Mouse (Mus musculus) stomach, embryonic 16.5 days (tissue): ENCODE results near the gene Ica1l. TPM values are rescaled to one million over a fixed set of nuclear protein-coding genes. Genes with fewer than 3 reads are reported as not detected.

Source experiments
- ATAC-seq: fragments of 200-750 bp; cut with Nextera tagmentation; 2 replicates; pipeline ENCODE4 v1.8.0; 2017; ENCODE audit warnings: moderate number of reproducible peaks, moderate TSS enrichment; ENCODE audit not compliant: insufficient read depth, low FRiP score
- H3K27ac ChIP-seq: fragments of 300-500 bp; sonication (generic); 2 replicates; pipeline ENCODE4 v1.5.1; 2014; ENCODE audit warnings: low read length
- H3K27me3 ChIP-seq: fragments of 300-500 bp; sonication (generic); 2 replicates; pipeline ENCODE4 v1.6.1; 2014; ENCODE audit warnings: low read length, control low read depth, mixed read lengths; ENCODE audit not compliant: control insufficient read depth, insufficient read depth
- H3K36me3 ChIP-seq: fragments of 300-500 bp; sonication (generic); 2 replicates; pipeline ENCODE4 v1.6.1; 2014; ENCODE audit warnings: low read length; ENCODE audit not compliant: control insufficient read depth, insufficient read depth
- H3K4me1 ChIP-seq: fragments of 300-500 bp; sonication (generic); 2 replicates; pipeline ENCODE4 v1.6.1; 2014; ENCODE audit warnings: low read length, control low read depth, mixed read lengths; ENCODE audit not compliant: control insufficient read depth, insufficient read depth
- H3K4me2 ChIP-seq: fragments of 300-500 bp; sonication (generic); 2 replicates; pipeline ENCODE4 v1.6.1; 2014; ENCODE audit warnings: low read depth, low read length, mixed read lengths
- H3K4me3 ChIP-seq: fragments of 300-500 bp; sonication (generic); replicated peaks from 2 replicates; pipeline ENCODE4 v1.5.1; 2014; ENCODE audit warnings: mild to moderate bottlenecking, low read length
- H3K9ac ChIP-seq: fragments of 300-500 bp; sonication (generic); 2 replicates; pipeline ENCODE4 v1.6.1; 2014; ENCODE audit warnings: low read length
- H3K9me3 ChIP-seq: fragments of 300-500 bp; sonication (generic); replicated peaks from 2 replicates; pipeline ENCODE4 v1.6.1; 2016; ENCODE audit warnings: low read length, control low read depth; ENCODE audit not compliant: control insufficient read depth
- WGBS: fragments of 180-500 bp; shearing (Covaris S2); extraction: QIAGEN DNeasy Blood & Tissue Kit; methylation state at CpG from one replicate; pipeline ENCODE4 v1.1.7; 2014; 5-methylcytosine and 5-hydroxymethylcytosine counted together
- polyA plus RNA-seq: library from polyadenylated mRNA; unstranded; fragments of >200 nt; fragmentation: Nextera tagmentation; extraction: Ambion mirVana; gene quantifications from 2 replicates; pipeline ENCODE4 v1.2.1, GENCODE M21; 2015

Gene Ica1l
- polyA plus RNA-seq, 1 experiment from 2014 or later, result 1.3 TPM

DNA sequence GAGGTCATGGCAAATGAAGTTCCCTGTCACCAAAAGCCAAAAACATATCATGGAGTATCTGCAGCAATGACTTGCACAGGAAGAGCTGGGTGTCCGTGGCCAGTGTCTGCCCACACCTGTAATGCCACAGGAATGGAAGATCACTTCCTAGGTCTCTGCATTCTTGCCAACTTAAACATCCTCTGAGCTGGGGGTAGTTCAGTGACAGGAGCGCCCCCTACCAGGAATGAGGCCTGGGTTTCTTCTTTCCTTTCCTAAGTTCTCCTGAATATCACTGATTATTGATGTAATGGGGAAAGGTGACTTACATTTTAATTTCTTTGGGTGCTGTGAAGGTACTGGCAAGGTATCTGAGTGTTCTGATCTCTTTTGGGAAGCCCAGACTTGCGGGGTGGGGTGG, 47.3 kb downstream of the Ica1l start:
- 47% methylated on average over 3 of the region's 3 CpGs for WGBS
- Histone ChIP-seq H3K9me3 (no peaks in the 10 kb centered on the region), H3K4me3 (no peak overlapping the region), H3K27ac (no peak overlapping the region), H3K4me2 (no peak overlapping the region), H3K27me3 (no peaks in the 10 kb centered on the region), H3K9ac (no peak overlapping the region), H3K4me1 (peaks cover 4% of the 10 kb centered on the region; the same call in 1 of the 2 replicates), H3K36me3 (no peaks in the 10 kb centered on the region)
- ATAC-seq, result no peak

DNA sequence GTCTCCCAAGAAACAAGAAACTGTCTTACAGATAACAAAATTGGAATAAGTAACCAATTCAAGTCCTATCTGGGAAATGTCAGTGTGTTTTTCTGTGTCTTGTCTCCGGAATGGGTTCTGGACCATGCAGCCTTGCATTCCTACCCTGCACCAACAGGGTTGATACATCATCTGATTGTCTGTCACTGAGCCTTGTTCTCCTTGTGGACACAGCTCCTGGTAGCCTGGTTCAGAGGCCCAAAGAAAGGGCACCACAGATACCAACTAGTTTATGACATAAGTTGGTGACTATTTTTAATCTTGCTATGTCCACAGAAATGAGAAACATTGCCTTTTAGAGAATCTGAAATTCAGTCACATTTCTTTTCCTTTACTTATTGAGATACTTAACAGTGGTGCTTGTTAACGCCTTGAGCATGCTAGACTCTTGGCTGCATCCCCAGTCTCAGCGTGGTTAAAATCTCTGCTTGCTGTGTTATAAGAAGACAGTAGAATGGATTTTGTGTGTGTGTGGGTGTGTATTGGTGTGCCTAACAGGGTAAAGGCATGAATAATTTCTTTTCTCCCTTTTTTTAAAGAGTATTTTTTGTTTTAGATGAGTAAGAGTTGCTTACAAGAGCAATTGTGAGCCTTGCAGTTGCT, 55.5 kb downstream of the Ica1l start:
- H3K27ac ChIP-seq, result no peak overlapping the region
- ATAC-seq, result no peak
- WGBS, result 84% methylated on average over 3 of the region's 3 CpGs

DNA sequence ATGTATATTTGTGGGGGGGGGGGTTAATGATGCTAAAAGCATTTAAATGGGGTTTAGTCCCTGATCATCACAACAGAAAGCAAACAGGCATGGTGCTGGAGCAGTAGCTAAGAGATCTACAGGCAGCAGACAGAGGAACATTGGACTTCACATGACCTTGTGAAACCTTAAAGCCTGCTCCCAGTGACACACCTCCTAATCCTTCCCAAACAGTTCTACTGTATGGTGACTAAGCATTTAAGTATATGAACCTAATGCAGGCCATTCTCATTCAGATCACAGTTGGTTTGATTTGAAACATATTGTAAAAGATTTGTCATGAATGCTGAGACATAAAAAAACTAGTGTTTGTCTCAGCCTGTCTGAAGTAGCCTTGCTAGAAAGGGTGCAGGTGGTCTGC, 56.4 kb downstream of the Ica1l start:
- Histone ChIP-seq H3K27ac (no peak overlapping the region), H3K4me1 (no peaks in the 10 kb centered on the region), H3K4me3 (no peak overlapping the region), H3K9me3 (no peaks in the 10 kb centered on the region), H3K4me2 (no peak overlapping the region), H3K9ac (no peak overlapping the region), H3K27me3 (no peaks in the 10 kb centered on the region), H3K36me3 (peaks cover 3% of the 10 kb centered on the region)
- no peak for ATAC-seq

More for the DNA sequence above, 55.5 kb downstream of the Ica1l start:
- no peaks in the 10 kb centered on the region for H3K27me3 ChIP-seq
- no peaks in the 10 kb centered on the region for H3K4me1 ChIP-seq
- H3K9me3 ChIP-seq, result no peaks in the 10 kb centered on the region
- H3K4me2 ChIP-seq, result no peak overlapping the region
- no peak overlapping the region for H3K9ac ChIP-seq
- H3K4me3 ChIP-seq, result no peak overlapping the region
- H3K36me3 ChIP-seq, result peaks cover 2% of the 10 kb centered on the region; the same call in 1 of the 2 replicates

DNA sequence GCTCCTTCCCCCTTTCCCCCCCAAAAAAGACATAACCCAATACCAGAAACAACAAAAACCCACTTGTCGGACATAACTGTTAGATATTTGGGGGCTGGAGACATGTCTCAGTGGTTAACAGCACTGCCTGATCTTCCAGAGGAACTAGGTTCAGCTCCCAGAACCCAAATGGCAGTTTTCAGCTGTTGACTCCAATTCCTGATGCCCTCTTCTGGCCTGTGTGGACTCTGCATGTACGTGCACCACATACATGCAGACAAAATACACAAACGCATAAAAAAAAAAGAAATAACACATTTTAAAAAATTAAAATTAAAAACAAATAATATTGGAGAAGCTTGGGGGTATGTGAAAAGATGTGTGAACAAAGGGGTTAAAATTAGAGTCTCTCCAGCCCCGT, 75.7 kb downstream of the Ica1l start:
- no peak for ATAC-seq
- no peaks in the 10 kb centered on the region for H3K4me1 ChIP-seq
- H3K9me3 ChIP-seq, result no peaks in the 10 kb centered on the region
- no peak overlapping the region for H3K4me2 ChIP-seq
- no peak overlapping the region for H3K4me3 ChIP-seq
- WGBS, result 87% methylated on average over 4 of the region's 4 CpGs
- no peaks in the 10 kb centered on the region; the same call in 1 of the 2 replicates for H3K36me3 ChIP-seq
- H3K9ac ChIP-seq, result no peak overlapping the region
- H3K27ac ChIP-seq, result no peak overlapping the region
- H3K27me3 ChIP-seq, result no peaks in the 10 kb centered on the region

DNA sequence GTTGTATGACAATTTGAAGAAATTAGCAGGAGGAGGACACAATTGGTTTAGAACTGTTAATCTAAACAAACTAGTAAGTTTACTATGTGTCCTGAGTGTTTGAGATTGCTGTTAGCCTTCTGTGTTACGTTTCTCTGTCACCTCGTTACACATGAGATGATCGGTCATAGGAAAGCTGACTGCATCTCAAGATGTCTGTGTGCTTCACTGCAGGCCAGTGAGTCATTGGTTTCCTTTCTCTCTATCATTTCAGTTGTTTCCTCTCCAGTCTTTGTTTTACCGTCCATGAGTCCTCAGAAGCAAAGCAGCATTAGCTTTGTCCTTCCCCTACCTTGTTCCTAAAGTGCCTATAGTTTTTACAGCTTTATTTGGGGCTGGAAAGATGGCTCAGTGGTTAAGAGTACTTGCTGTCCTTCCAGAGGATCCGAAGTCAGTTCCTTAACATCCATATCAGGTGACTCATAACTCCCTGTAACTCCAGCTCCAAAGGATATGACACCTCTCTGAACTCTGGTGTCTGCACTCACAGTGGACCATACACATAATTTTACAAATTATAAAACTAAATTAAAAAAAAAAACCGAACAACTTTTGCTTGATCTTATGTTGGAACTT, 76.7 kb downstream of the Ica1l start:
- 75% methylated on average over 6 of the region's 6 CpGs for WGBS
- no peak overlapping the region for H3K27ac ChIP-seq
- H3K36me3 ChIP-seq, result no peaks in the 10 kb centered on the region; the same call in 1 of the 2 replicates

DNA sequence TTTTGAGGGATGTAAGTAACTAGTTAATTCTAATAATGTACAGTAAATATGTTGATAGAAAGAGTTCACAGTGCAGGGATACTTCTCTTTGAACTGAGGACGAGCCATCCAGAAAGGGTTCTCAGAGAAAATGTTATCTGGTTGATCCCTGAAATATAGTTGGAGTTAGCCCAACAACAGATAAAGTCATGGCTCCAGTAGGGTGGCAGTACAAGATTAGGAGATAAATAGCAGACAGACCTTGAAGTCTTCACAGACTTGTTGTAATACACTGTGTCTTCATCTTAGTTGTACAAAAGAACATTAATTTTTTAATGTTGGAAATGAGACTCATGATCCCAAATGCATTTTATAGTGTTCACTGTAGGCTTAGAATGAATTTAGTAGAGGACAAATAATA, 83.0 kb downstream of the Ica1l start:
- Histone ChIP-seq H3K27ac (no peak overlapping the region), H3K27me3 (no peaks in the 10 kb centered on the region), H3K4me3 (no peak overlapping the region), H3K36me3 (no peaks in the 10 kb centered on the region), H3K4me2 (no peak overlapping the region), H3K9me3 (no peaks in the 10 kb centered on the region), H3K9ac (no peak overlapping the region), H3K4me1 (no peaks in the 10 kb centered on the region)
- no peak for ATAC-seq
- 73% methylated on average over 1 of the region's 1 CpGs for WGBS

More for the DNA sequence above, 76.7 kb downstream of the Ica1l start:
- no peak overlapping the region for H3K4me3 ChIP-seq
- H3K9me3 ChIP-seq, result no peaks in the 10 kb centered on the region
- H3K27me3 ChIP-seq, result no peaks in the 10 kb centered on the region
- no peak for ATAC-seq
- H3K4me2 ChIP-seq, result no peak overlapping the region
- H3K9ac ChIP-seq, result no peak overlapping the region
- no peaks in the 10 kb centered on the region for H3K4me1 ChIP-seq

DNA sequence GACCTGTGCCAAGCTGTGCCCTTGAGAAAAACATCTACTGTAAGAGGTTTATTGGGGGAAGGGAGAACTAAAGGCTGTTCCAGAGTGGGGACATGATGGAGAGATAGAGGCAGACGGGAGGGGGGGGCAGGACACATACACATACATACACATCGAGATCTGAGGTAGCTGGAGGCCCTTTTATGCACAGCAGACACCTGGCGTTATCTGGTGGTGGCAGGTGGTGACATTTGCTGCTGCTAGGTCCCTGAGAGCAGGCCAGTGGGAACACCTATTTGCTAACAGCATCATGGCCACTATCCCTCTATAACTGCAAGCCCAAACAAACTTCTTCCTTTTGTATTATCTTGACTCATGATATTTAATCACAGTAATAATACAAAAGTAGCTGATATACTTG, 85.8 kb downstream of the Ica1l start:
- 55% methylated on average over 3 of the region's 3 CpGs for WGBS
- no peak overlapping the region for H3K27ac ChIP-seq
- H3K27me3 ChIP-seq, result no peaks in the 10 kb centered on the region
- H3K36me3 ChIP-seq, result no peaks in the 10 kb centered on the region
- no peak overlapping the region for H3K4me2 ChIP-seq
- H3K9ac ChIP-seq, result no peak overlapping the region
- no peak overlapping the region for H3K4me3 ChIP-seq
- no peaks in the 10 kb centered on the region for H3K9me3 ChIP-seq
- no peaks in the 10 kb centered on the region for H3K4me1 ChIP-seq
- no peak for ATAC-seq

DNA sequence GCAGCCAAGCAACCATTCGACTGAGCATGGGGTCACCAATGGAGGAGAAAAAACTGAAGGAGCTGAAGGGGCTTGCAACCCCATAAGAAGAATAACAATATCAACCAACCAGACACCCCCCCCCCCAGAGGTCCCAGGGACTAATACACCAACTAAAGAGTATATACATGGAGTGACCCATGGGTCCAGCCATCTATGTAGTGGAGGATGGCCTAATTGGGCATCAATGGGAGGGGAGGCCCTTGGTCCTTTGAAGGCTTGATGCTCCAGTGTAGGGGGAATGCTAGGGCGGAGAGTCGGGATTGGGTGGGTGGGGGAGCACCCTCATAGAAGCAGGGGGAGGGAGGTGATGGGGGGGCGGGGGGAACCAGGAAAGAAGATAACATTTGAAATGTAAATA, 95.5 kb downstream of the Ica1l start:
- H3K9ac ChIP-seq, result no peak overlapping the region
- no peak overlapping the region for H3K4me2 ChIP-seq
- no peaks in the 10 kb centered on the region for H3K9me3 ChIP-seq
- WGBS, result 95% methylated on average over 4 of the region's 4 CpGs
- H3K27ac ChIP-seq, result no peak overlapping the region
- H3K4me1 ChIP-seq, result peaks cover 8% of the 10 kb centered on the region
- no peak overlapping the region for H3K4me3 ChIP-seq
- no peak for ATAC-seq
- H3K27me3 ChIP-seq, result no peaks in the 10 kb centered on the region
- H3K36me3 ChIP-seq, result 0 out of 2 replicates have a peak, but pooled peaks cover 2% of the 10 kb centered on the region

DNA sequence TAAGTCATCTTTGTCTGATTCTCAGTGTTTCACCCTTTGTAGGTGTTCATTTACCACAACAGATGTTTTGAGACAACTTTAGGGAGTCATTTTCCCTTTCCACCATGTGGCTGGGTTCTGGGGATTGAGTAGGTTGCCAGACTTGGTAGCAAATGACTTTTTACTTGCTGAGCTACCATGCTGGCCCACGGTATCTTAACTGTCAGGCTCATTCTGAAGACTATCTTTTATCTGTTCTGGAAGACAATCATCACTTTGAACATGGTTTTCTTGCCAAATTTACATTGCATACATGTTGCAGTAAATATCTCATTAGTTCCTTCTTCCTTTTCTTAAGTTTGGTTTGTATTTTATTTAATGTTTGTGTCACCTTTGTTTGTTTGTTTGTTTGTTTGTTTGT, 97.0 kb downstream of the Ica1l start:
- WGBS, result 78% methylated on average over 1 of the region's 1 CpGs
- no peak overlapping the region for H3K4me3 ChIP-seq
- 0 out of 2 replicates have a peak, but pooled peaks cover 2% of the 10 kb centered on the region for H3K36me3 ChIP-seq
- H3K9me3 ChIP-seq, result no peaks in the 10 kb centered on the region
- no peak overlapping the region for H3K27ac ChIP-seq
- peaks cover 11% of the 10 kb centered on the region for H3K4me1 ChIP-seq
- H3K27me3 ChIP-seq, result no peaks in the 10 kb centered on the region
- no peak for ATAC-seq
- no peak overlapping the region for H3K4me2 ChIP-seq
- H3K9ac ChIP-seq, result no peak overlapping the region
